Mouse (Mus musculus) left cerebral cortex, adult 18-20 months (tissue): ENCODE measurements around the gene Pkd1l3. TPM values are rescaled to one million over a fixed set of nuclear protein-coding genes. Genes with fewer than 3 reads are reported as not detected.

Source experiments
- DNase-seq, 2 experiments: peaks; one replicate each; pipeline ENCODE4 v3.0.0; 2021 to 2022; ENCODE audit warnings: low spot score in 2 of 2, mixed read lengths in 1 of 2
- total RNA-seq, 2 experiments: library from RNA; stranded (reverse); gene quantifications; 2 replicates each; pipeline ENCODE4 v1.2.3; 2021

Gene Pkd1l3
- total RNA-seq, 2 experiments from 2014 or later = 0.73 to 0.91 TPM

GRCm38 (mm10) chr8:109694154-109694553 lies 79.8 kb downstream of the Pkd1l3 start:
- DNase-seq = no peak

- no peak for DNase-seq
Observed at GRCm38 (mm10) chr8:109697754-109698153, 83.4 kb downstream of the Pkd1l3 start.

GRCm38 (mm10) chr8:109698477-109698876 lies 84.2 kb downstream of the Pkd1l3 start:
- DNase-seq = no peak

- DNase-seq = no peak
Observed at GRCm38 (mm10) chr8:109704565-109705319, 90.4 kb downstream of the Pkd1l3 start.

GRCm38 (mm10) chr8:109705320-109706075 lies 91.2 kb downstream of the Pkd1l3 start, which contains the start of gene Zfp821:
Gene Zfp821 (plus strand): TSS chr8:109705546.
- peak; percentile 90 to 94 for DNase-seq

GRCm38 (mm10) chr8:109706076-109706873 lies 92.0 kb downstream of the Pkd1l3 start:
- DNase-seq = peak in 1 of 2 experiments; percentile 37

GRCm38 (mm10) chr8:109706874-109707237 lies 92.5 kb downstream of the Pkd1l3 start:
- peak; percentile 78 to 84 for DNase-seq

- no peak for DNase-seq
Observed at GRCm38 (mm10) chr8:109707921-109708320, 93.6 kb downstream of the Pkd1l3 start.

- no peak for DNase-seq
Observed at GRCm38 (mm10) chr8:109712521-109712920, 98.2 kb downstream of the Pkd1l3 start.

GRCm38 (mm10) chr8:109714961-109715360 lies 100.6 kb downstream of the Pkd1l3 start:
- DNase-seq = no peak

Other genes starting within 250 kb of the Pkd1l3 start
- under 1 TPM; 0.28 TPM for gene Pmfbp1, start 120.5 kb upstream of the Pkd1l3 start, total RNA-seq
- gene Dhx38, start 48.7 kb upstream of the Pkd1l3 start, total RNA-seq = 10 to 100 TPM; 28.5 to 28.9 TPM
- 10 to 100 TPM; 15.6 to 17.5 TPM for gene Txnl4b, start 48.6 kb upstream of the Pkd1l3 start, total RNA-seq
- under 1 TPM in 1 of 2 experiments, not detected in 1; 0.26 TPM for gene Hp, start 35.3 kb upstream of the Pkd1l3 start, total RNA-seq
- 10 to 100 TPM; 16.3 to 20.3 TPM for gene Dhodh, start 5.8 kb upstream of the Pkd1l3 start, total RNA-seq
- 10 to 100 TPM; 69.4 to 77.7 TPM for gene Ist1, start 78.7 kb downstream of the Pkd1l3 start, total RNA-seq
- gene Zfp821, start 91.0 kb downstream of the Pkd1l3 start, total RNA-seq = 10 to 100 TPM; 38.2 to 41.0 TPM
- gene Atxn1l, start 123.2 kb downstream of the Pkd1l3 start, total RNA-seq = 10 to 100 TPM; 42.8 to 45.0 TPM
- gene Ap1g1, start 164.0 kb downstream of the Pkd1l3 start, total RNA-seq = 10 to 100 TPM; 82.6 to 88.8 TPM